Mouse (Mus musculus): ENCODE results near the gene Plce1.

The Plce1 gene

GRCm38 (mm10) chr19:38589466-38589865 lies 108.6 kb downstream of the Plce1 start:
- DNase-seq (ENCODE audit: low spot score), result no peak

GRCm38 (mm10) chr19:38589941-38590340 lies 109.0 kb downstream of the Plce1 start:
- DNase-seq (ENCODE audit: low spot score), result no peak

GRCm38 (mm10) chr19:38592566-38593224 lies 111.8 kb downstream of the Plce1 start:
- DNase-seq (ENCODE audit: low spot score), result no peak

GRCm38 (mm10) chr19:38593225-38593897 lies 112.5 kb downstream of the Plce1 start:
- DNase-seq (ENCODE audit: low spot score), result no peak

GRCm38 (mm10) chr19:38596096-38596495 lies 115.2 kb downstream of the Plce1 start:
- no peak for DNase-seq (ENCODE audit: low spot score)

- no peak for DNase-seq (ENCODE audit: low spot score)
These were observed 116.5 kb downstream of the Plce1 start for GRCm38 (mm10) chr19:38597392-38597791.

- DNase-seq (ENCODE audit: low spot score), result no peak
These were observed 118.1 kb downstream of the Plce1 start for GRCm38 (mm10) chr19:38599001-38599400.

GRCm38 (mm10) chr19:38601127-38601526 lies 120.2 kb downstream of the Plce1 start:
- no peak for DNase-seq (ENCODE audit: low spot score)

GRCm38 (mm10) chr19:38602811-38603210 lies 121.9 kb downstream of the Plce1 start:
- peak; percentile 25 for DNase-seq (ENCODE audit: low spot score)

GRCm38 (mm10) chr19:38607236-38607635 lies 126.3 kb downstream of the Plce1 start:
- DNase-seq (ENCODE audit: low spot score), result no peak

- no peak for DNase-seq (ENCODE audit: low spot score)
These were observed 128.2 kb downstream of the Plce1 start for GRCm38 (mm10) chr19:38608951-38609654.

GRCm38 (mm10) chr19:38610291-38610690 lies 129.4 kb downstream of the Plce1 start:
- no peak for DNase-seq (ENCODE audit: low spot score)

- no peak for DNase-seq (ENCODE audit: low spot score)
These were observed 129.9 kb downstream of the Plce1 start for GRCm38 (mm10) chr19:38610809-38611208.

- no peak for DNase-seq (ENCODE audit: low spot score)
These were observed 133.3 kb downstream of the Plce1 start for GRCm38 (mm10) chr19:38614067-38614675.

- no peak for DNase-seq (ENCODE audit: low spot score)
These were observed 134.4 kb downstream of the Plce1 start for GRCm38 (mm10) chr19:38615356-38615755.

- no peak for DNase-seq (ENCODE audit: low spot score)
These were observed 139.2 kb downstream of the Plce1 start for GRCm38 (mm10) chr19:38620134-38620533.

- no peak for DNase-seq (ENCODE audit: low spot score)
These were observed 140.6 kb downstream of the Plce1 start for GRCm38 (mm10) chr19:38621546-38621945.

- DNase-seq (ENCODE audit: low spot score), result no peak
These were observed 145.5 kb downstream of the Plce1 start for GRCm38 (mm10) chr19:38626246-38627015.

GRCm38 (mm10) chr19:38627075-38627768 lies 146.3 kb downstream of the Plce1 start:
- DNase-seq (ENCODE audit: low spot score), result no peak

- DNase-seq (ENCODE audit: low spot score), result no peak
These were observed 151.3 kb downstream of the Plce1 start for GRCm38 (mm10) chr19:38632251-38632650.

GRCm38 (mm10) chr19:38633306-38633705 lies 152.4 kb downstream of the Plce1 start:
- no peak for DNase-seq (ENCODE audit: low spot score)

All from urinary bladder, postnatal 25 days (tissue).